Mouse (Mus musculus): ENCODE results near the gene Sepsecs. TPM values are rescaled to one million over a fixed set of nuclear protein-coding genes. Genes with fewer than 3 reads are reported as not detected.
"Not testable (repeated sequence)": the region's sequence is repeated elsewhere in the genome, so short reads cannot be mapped to it uniquely, and the experiment has no call there.

Gene Sepsecs
- polyA plus RNA-seq (2015; fragmentation: Nextera tagmentation; extraction: Ambion mirVana): 11.5 and 12.4 TPM in 2 replicates

- WGBS: 4% methylated on average over 56 of the region's 56 CpGs
- peak within 1 kb of the TSS; percentile 88 for H3K27ac ChIP-seq
- ATAC-seq: peak; percentile 97
- no peaks in the 10 kb centered on the region for H3K36me3 ChIP-seq
- peak within 1 kb of the TSS; percentile 85 for H3K4me3 ChIP-seq (replicated peaks)
- no peaks in the 10 kb centered on the region for H3K9me3 ChIP-seq
- no peaks in the 10 kb centered on the region for H3K27me3 ChIP-seq (replicated peaks)
- peak within 1 kb of the TSS; percentile 75 for H3K9ac ChIP-seq
- no peaks in the 10 kb centered on the region for H3K4me1 ChIP-seq (replicated peaks)
- H3K4me2 ChIP-seq (replicated peaks): peak within 1 kb of the TSS; percentile 59
Measured at GRCm38 (mm10) chr5:52669426-52670191, at the start of gene Sepsecs. TSS of gene Sepsecs (minus strand) at chr5:52669708.

- H3K4me2 ChIP-seq (replicated peaks): no peak overlapping the region
- H3K9me3 ChIP-seq: no peaks in the 10 kb centered on the region
- H3K27me3 ChIP-seq (replicated peaks): no peaks in the 10 kb centered on the region
- ATAC-seq: peak; percentile 95
- H3K27ac ChIP-seq: no peak overlapping the region
- WGBS: 48% methylated on average over 5 of the region's 5 CpGs
- H3K36me3 ChIP-seq: no peaks in the 10 kb centered on the region
- H3K4me1 ChIP-seq (replicated peaks): no peaks in the 10 kb centered on the region
- no peak overlapping the region for H3K4me3 ChIP-seq (replicated peaks)
- H3K9ac ChIP-seq: no peak overlapping the region
Measured at GRCm38 (mm10) chr5:52716742-52717448, 47.4 kb upstream of the Sepsecs start.

DNA sequence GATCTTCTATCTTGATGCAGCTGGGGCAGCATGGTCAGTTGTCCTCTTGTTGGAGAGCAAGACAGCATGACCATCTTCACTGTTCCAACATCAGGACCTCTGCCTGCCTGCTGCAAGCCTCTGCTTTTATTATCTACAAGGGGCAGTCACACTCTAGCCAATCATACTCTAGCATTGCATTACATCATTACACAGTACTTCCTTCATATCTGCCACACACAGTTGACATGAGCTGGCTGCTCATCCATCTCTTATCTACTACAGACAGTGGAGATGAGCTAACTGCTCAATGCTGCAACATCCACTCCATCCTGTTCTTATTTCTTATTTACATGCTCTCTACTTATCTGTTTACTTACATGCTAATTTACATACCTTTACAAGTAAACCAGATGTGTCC lies 43.2 kb upstream of the Sepsecs start:
- Histone ChIP-seq H3K9ac (no peak overlapping the region), H3K27ac (no peak overlapping the region), H3K4me3 (replicated peaks) (no peak overlapping the region), H3K27me3 (replicated peaks) (no peaks in the 10 kb centered on the region), H3K4me1 (replicated peaks) (no peaks in the 10 kb centered on the region), H3K4me2 (replicated peaks) (no peak overlapping the region), H3K9me3 (no peaks in the 10 kb centered on the region), H3K36me3 (no peaks in the 10 kb centered on the region)
- peak; percentile 44; the same call in 1 of the 2 replicates for ATAC-seq

GRCm38 (mm10) chr5:52704562-52704961 lies 35.1 kb upstream of the Sepsecs start:
- no peak overlapping the region for H3K4me3 ChIP-seq (replicated peaks)
- H3K36me3 ChIP-seq: no peaks in the 10 kb centered on the region
- no peak overlapping the region for H3K4me2 ChIP-seq (replicated peaks)
- no peak overlapping the region for H3K27ac ChIP-seq
- H3K9me3 ChIP-seq: no peaks in the 10 kb centered on the region
- ATAC-seq: no peak
- H3K27me3 ChIP-seq (replicated peaks): no peaks in the 10 kb centered on the region
- no peak overlapping the region for H3K9ac ChIP-seq
- H3K4me1 ChIP-seq (replicated peaks): no peaks in the 10 kb centered on the region
- 66% methylated on average over 4 of the region's 4 CpGs for WGBS

DNA sequence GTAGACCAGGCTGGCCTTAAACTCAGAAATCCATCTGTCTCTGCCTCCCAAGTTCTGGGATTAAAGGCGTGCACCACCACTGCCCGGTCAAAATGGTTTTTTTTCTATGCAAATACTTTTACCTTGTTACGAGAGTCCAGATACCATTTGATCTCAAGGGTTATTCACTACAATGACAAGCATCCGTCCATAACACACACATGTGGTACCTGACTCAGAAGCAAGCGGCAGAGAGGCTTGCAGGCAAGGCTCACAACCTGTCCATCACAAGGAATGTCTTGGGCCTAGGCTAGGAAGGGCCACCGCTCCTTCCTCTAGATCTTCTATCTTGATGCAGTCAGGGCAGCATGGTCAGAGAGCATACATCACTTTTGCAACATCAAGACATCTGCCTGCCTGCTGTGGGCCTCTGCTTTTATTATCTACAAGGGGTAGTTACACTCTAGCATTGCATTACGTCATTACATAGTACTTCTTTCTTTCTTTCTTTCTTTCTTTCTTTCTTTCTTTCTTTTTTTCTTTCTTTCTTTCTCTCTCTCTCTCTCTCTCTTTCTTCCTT lies 28.5 kb upstream of the Sepsecs start:
- 84% methylated on average over 7 of the region's 7 CpGs for WGBS
- ATAC-seq; H3K27me3 ChIP-seq (replicated peaks): not testable (repeated sequence)

DNA sequence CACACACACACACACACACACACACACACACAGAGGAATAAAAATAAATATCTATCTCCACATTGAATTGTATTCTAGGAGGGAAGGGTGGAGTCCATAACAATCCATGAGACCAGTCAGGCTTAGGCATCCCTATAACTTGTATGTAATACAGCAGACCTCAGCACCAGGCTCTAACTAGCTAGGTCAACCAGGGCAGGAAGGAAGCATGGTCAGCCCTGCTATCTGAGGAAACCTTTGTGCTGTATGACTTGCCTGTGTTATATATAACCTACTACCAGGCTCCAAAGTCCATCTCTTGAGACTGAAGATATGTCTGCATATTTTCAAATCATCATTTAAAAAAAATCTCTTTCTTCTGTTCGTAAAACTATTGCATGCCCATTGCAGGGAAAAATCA lies 27.8 kb upstream of the Sepsecs start:
- Histone ChIP-seq H3K27ac (no peak overlapping the region), H3K4me3 (replicated peaks) (no peak overlapping the region), H3K36me3 (no peaks in the 10 kb centered on the region), H3K9me3 (no peaks in the 10 kb centered on the region), H3K4me1 (replicated peaks) (no peaks in the 10 kb centered on the region), H3K27me3 (replicated peaks) (no peaks in the 10 kb centered on the region), H3K4me2 (replicated peaks) (no peak overlapping the region), H3K9ac (no peak overlapping the region)
- WGBS: 79% methylated on average over 1 of the region's 1 CpGs
- ATAC-seq: peak; percentile 78

More for the DNA sequence above, 28.5 kb upstream of the Sepsecs start:
- not testable (repeated sequence) for H3K4me1 ChIP-seq (replicated peaks); H3K36me3 ChIP-seq; H3K9ac ChIP-seq; H3K9me3 ChIP-seq; H3K4me3 ChIP-seq (replicated peaks); H3K4me2 ChIP-seq (replicated peaks); H3K27ac ChIP-seq

- Histone ChIP-seq H3K27me3 (replicated peaks) (no peaks in the 10 kb centered on the region), H3K27ac (no peak overlapping the region), H3K36me3 (no peaks in the 10 kb centered on the region), H3K4me3 (replicated peaks) (no peak overlapping the region), H3K9ac (no peak overlapping the region), H3K4me1 (replicated peaks) (no peaks in the 10 kb centered on the region), H3K9me3 (no peaks in the 10 kb centered on the region), H3K4me2 (replicated peaks) (0 out of 2 replicates have a peak overlapping the region, but pooled peaks have one; percentile 3)
- ATAC-seq: peak; percentile 89
- WGBS: 64% methylated on average over 6 of the region's 6 CpGs
Measured at GRCm38 (mm10) chr5:52687741-52688455, 18.4 kb upstream of the Sepsecs start.

DNA sequence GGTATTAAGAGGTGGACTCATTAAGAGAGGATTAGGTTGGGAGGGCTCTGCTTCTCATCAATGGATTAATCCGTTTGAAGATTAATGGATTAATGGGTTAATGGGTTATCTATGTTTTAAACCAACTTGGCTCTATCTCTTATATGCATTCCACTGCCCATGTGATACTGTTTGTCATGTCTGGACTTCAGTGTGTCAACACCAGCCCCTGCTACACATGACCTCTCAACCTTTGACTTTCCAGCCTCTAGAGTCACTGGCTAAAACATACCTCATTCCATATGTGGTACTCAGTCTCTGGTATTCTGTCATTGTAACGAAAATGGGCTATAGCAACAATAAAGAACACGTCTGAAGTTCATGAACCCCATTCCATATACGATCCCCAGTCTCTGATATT lies 11.6 kb upstream of the Sepsecs start:
- Histone ChIP-seq H3K27ac (no peak overlapping the region), H3K4me3 (replicated peaks) (no peak overlapping the region), H3K4me2 (replicated peaks) (no peak overlapping the region), H3K9me3 (no peaks in the 10 kb centered on the region), H3K4me1 (replicated peaks) (no peaks in the 10 kb centered on the region), H3K9ac (no peak overlapping the region), H3K36me3 (no peaks in the 10 kb centered on the region), H3K27me3 (replicated peaks) (no peaks in the 10 kb centered on the region)
- no peak for ATAC-seq
- WGBS: 65% methylated on average over 4 of the region's 4 CpGs

GRCm38 (mm10) chr5:52680191-52680590 lies 10.7 kb upstream of the Sepsecs start:
- Histone ChIP-seq H3K27me3 (replicated peaks) (no peaks in the 10 kb centered on the region), H3K4me2 (replicated peaks) (no peak overlapping the region), H3K36me3 (no peaks in the 10 kb centered on the region), H3K27ac (no peak overlapping the region), H3K4me1 (replicated peaks) (no peaks in the 10 kb centered on the region), H3K4me3 (replicated peaks) (no peak overlapping the region), H3K9ac (no peak overlapping the region), H3K9me3 (no peaks in the 10 kb centered on the region)
- ATAC-seq: no peak
- WGBS: 74% methylated on average over 4 of the region's 4 CpGs

GRCm38 (mm10) chr5:52678498-52679070 lies 9.1 kb upstream of the Sepsecs start:
- H3K4me3 ChIP-seq (replicated peaks): no peak overlapping the region
- peak; percentile 79 for ATAC-seq
- H3K4me2 ChIP-seq (replicated peaks): no peak overlapping the region
- H3K27ac ChIP-seq: no peak overlapping the region
- 62% methylated on average over 5 of the region's 5 CpGs for WGBS
- H3K36me3 ChIP-seq: no peaks in the 10 kb centered on the region
- no peaks in the 10 kb centered on the region for H3K27me3 ChIP-seq (replicated peaks)
- no peaks in the 10 kb centered on the region for H3K4me1 ChIP-seq (replicated peaks)
- H3K9me3 ChIP-seq: no peaks in the 10 kb centered on the region
- no peak overlapping the region for H3K9ac ChIP-seq

GRCm38 (mm10) chr5:52677126-52677525 lies 7.6 kb upstream of the Sepsecs start:
- Histone ChIP-seq H3K4me2 (replicated peaks) (no peak overlapping the region), H3K27me3 (replicated peaks) (no peaks in the 10 kb centered on the region), H3K36me3 (no peaks in the 10 kb centered on the region), H3K4me1 (replicated peaks) (no peaks in the 10 kb centered on the region), H3K9me3 (no peaks in the 10 kb centered on the region), H3K27ac (no peak overlapping the region), H3K4me3 (replicated peaks) (no peak overlapping the region), H3K9ac (no peak overlapping the region)
- ATAC-seq: no peak
- 79% methylated on average over 3 of the region's 3 CpGs for WGBS

All from intestine, embryonic 15.5 days (tissue).